Mouse (Mus musculus): ENCODE data around the gene Iqcn.

Gene Iqcn

DNA sequence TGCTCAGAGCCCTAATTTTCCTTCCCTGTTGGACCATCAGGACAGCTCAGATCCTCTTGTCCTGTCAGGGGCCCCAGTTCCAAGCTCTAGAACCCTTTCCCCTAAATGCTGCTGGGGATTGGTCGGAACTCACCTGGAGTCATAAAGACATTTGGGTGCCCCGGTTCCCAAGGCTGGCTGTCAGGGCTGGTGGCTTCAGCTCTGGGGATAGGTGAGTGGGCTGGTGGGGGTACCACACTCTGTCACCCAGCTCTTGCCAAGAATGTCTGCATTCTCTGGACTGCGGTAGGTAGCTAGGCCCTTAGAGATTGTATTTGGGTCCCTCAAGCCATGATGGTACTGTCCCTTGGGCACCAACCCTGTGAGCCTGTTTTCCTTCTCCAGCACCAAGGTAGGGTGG lies at the start of gene Iqcn:
Gene Iqcn, plus strand, starts transcription at position 171 of the 400 bp plus-strand sequence.
- no peak for DNase-seq (ENCODE audit: low spot score)

DNA sequence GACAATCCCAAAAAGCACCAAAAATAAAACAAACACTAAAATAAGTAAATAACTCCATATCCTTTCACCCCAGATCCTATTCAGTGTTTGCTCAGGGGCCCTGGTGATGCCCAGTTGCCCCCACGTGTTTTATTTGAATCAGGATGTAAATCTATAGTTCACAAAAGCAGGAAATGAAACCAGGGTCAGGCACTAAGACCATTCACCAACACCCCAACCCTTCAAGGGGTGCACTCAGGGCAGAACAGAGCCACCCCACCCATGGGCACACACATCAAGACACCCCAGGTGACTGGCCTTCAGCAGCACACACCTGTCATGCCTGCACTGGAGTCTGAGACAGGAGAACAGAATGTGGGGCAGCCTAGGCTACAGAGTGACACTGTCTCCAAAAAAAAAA lies 49.1 kb upstream of the Iqcn start:
- no peak for DNase-seq (ENCODE audit: low spot score)

DNA sequence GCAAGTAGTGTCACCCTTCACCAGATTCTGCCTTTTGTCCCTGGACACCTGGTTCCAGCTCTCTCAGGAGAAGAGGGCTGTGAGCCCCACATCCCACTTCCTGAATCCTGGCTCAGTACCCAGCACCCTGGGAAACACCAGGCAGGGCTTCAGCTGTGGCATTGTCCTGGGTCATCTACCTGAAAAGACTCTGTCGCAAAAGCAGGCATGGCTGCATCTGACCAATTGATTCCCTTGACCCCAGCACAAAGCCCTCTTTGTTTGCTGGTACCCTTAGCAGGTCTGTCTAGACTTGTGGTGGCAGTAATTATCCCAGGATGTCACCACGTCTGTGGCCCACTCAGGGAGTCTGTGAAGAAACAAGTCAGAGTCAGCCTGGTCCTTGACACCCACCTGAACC lies 47.8 kb upstream of the Iqcn start:
- DNase-seq (ENCODE audit: low spot score) = peak; percentile 69

DNA sequence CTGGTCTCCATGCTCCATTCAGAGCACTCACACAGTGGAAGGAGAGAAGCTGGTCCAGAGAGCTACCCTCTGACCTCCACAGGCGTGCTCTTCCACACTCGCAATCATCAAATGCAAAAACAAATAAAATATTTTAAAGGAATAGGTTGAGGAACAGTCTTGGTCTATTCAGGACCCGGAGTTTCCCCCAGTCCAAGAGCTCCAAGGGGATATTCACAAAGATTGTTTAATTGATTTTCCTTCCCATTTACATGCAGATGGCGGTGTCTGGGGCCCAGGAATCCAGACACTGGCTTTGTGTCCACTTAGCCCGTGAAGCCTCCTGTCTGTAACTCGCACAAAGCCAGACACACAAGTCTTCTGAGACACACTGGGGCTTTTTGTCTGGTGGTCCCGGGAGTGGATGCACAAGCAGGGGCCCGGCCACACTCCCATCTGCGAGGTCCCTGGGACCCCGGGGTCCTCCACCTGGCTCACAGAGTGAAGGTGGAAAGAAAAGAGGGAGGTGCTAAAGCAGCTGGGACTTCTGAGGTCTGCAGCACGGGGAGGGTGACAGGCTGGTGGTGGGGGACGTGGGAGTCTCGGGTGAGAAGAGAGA lies 47.0 kb upstream of the Iqcn start:
- peak; percentile 70 for DNase-seq (ENCODE audit: low spot score)

GRCm38 (mm10) chr8:70657214-70657613 lies 46.0 kb upstream of the Iqcn start:
- DNase-seq (ENCODE audit: low spot score) = no peak

- no peak for DNase-seq (ENCODE audit: low spot score)
Measured at GRCm38 (mm10) chr8:70657739-70658138, 45.5 kb upstream of the Iqcn start.

DNA sequence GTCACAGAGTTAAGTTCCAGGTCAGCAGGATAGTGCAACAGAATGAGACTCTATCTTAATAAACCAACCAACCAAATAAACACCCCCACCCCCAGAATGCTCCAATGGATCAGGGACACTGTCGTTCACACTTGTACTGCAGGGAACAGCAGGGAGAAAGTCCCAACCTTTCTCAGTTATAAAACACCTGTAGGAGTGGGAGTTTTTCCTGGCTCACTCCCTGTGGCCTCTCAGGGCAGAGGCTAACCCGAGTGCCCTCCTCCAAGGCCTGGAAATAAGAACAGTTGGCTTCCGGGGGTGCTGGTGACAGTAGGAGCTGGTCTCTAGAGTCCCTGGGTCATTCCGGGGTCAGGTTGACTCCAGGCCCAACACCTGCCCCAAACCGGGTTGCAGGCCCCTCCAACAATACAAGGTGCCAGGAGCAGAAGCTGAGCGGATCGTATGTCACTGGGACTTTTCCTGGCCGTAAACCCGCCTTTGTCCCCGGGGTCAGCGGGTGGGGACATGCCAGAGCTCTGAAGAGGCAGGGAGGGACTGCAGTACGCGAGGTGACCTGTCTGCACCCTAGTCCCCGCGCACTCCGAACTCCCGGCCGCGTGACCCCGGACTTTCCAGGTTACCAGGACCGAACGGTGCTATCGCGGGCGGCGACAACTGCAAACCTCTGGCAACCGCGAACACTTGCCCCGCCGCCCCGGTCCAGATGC lies 44.2 kb upstream of the Iqcn start:
- DNase-seq (ENCODE audit: low spot score) = no peak

DNA sequence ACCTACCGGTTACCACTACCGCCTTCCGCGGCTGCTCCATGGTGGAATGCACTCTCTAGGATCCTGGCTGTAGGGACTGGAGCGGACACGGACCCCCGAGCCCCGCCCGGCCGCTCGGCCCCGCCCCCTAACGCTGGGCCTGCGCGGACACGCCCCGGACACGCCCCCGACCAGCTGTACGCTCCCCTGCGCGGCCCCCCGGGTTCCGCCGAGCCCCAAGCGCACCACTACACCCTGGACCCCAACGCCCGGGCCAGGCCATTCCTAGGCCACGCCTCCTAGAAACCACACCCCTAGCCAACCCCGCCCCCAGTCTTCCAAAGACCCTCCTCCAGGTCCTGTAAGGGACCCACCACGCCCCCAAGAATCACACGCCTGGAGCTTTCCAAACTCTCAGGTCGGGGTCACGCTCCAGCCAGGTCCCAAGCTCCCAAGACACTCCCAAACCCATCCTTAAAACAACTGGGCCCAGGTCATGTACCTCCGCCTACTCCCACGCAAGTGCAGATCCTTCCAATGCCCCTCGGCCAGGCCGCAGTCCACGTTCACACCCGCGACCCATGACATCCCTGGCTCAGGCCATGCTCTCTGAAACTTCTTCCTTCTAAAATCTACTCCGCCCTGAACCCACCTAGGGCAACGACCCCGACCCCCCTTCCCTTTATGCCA lies 43.5 kb upstream of the Iqcn start:
- DNase-seq (ENCODE audit: low spot score) = peak; percentile 98

GRCm38 (mm10) chr8:70660273-70660725 lies 43.0 kb upstream of the Iqcn start, which contains the start of gene Pgpep1:
Gene Pgpep1, minus strand, starts transcription at chr8:70660388.
- peak; percentile 70 for DNase-seq (ENCODE audit: low spot score)

DNA sequence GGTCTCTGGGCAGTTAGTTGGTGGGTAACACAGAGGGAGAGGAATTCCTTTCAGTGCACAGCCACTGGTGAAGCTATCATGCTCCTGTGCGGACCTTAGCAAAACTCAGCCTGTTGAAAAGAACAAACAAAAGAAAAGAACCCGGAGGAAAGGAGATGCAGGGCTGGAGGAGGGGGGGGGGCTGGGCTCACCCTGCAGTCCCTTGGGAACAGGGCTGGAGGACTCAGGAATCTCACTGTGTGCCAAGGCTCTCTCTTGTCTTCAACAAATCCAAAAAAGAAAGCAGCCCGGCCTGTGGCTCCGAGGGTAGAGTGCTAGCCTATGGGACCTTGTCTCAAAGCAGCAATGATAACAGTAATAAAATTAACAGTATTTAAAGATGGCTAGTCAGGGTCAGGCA lies 39.6 kb upstream of the Iqcn start:
- DNase-seq (ENCODE audit: low spot score) = no peak

- DNase-seq (ENCODE audit: low spot score) = no peak
Measured at GRCm38 (mm10) chr8:70664631-70665030, 38.6 kb upstream of the Iqcn start.

GRCm38 (mm10) chr8:70665599-70665998 lies 37.7 kb upstream of the Iqcn start:
- DNase-seq (ENCODE audit: low spot score) = no peak

GRCm38 (mm10) chr8:70667071-70667470 lies 36.2 kb upstream of the Iqcn start:
- DNase-seq (ENCODE audit: low spot score) = no peak

DNA sequence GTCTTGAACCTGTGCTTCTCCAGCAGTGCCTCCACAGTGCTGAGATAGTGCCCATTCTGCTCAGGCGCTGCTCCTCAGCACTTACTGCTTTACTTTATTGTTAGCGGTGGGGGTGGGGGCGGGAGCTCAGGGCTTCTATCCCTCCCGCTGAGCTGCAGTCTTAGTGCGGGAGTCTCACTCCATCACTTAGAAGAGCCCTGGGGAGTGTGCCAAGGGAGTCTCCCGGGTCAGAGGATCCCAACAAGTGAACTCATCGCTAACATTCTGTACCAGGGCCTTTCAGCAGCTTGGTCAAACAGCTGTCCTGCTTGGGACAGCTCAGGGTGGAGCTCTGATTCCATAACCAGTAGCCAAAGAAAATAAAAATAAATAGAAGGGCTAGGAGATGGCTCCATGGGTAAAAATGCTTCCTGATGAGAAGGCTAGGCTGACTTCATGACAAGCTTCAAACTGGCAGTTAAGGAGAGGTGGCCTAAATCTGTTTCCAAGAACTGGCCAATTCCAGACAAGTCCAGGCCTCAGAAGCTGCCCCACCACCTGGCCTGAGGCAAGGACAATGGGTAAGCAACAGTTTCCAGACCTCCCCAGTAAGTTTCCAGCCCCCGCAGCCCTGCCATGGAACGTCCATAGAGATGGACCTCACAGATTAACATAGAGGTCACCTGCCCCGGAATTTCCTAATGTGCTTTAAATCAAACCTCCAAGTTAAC lies 31.5 kb upstream of the Iqcn start:
- DNase-seq (ENCODE audit: low spot score) = no peak

- peak; percentile 43 for DNase-seq (ENCODE audit: low spot score)
Measured at GRCm38 (mm10) chr8:70672325-70673078, 30.8 kb upstream of the Iqcn start.

DNA sequence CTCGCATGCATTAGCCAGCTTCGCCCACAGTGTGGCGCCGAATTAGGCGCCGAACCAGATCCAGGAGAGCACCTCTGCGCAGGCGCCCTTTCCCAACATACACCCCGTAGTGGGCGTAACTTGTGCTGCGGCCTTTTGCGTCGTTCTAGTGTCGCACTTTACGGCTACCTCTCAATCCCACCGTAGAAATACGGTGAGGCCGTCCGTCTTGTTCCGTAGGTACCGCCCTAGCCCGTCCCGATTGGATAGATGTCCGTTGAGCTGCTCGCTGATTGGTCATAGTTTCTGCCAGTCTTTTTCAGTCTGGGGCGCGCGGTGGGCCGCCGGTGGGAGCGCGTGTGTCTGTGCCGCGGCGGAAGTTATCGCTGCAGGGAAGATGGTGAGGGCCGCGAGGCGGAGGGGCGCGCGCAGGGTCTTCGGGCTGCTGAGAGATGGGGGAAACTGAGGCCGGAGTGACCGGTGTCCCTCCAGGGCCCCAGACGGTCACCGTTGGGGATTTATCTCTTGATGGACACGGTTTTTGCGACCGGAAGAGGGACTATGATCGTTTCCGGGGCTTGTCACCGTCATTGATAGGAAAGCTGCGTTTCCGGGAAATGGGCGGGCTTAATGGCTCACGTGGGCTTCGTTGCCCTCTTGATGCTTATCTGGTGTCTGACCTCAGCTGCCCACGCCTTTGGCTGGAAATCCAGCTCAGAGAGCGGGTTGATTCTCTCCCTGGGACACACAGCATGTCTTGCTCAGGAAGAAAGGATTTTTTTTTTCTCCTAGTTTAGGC lies 30.0 kb upstream of the Iqcn start, which contains the start of gene Lsm4:
Gene Lsm4, plus strand, starts transcription at position 170 of the 778 bp plus-strand sequence.
- DNase-seq (ENCODE audit: low spot score) = peak; percentile 100

- no peak for DNase-seq (ENCODE audit: low spot score)
Measured at GRCm38 (mm10) chr8:70674109-70674508, 29.1 kb upstream of the Iqcn start.

DNA sequence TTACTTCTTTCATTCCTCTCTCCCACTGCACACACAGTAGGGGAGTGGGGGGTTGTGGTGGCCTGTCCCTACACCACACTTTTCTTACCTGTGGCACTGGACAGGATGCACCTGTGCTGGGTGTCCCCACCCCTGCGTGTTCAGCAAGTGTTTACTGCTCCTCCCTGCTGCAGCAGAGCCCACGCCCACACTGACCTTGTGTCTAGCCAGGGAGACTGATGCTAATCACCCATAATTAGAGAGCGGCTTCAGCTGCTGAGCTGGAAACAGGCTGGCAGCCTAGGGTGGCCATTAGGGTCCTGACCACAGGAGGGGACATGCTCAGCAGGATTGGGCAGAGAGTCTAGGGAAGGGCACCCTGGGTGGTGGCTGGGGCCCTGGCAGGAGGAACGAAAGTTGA lies 28.5 kb upstream of the Iqcn start:
- no peak for DNase-seq (ENCODE audit: low spot score)

DNA sequence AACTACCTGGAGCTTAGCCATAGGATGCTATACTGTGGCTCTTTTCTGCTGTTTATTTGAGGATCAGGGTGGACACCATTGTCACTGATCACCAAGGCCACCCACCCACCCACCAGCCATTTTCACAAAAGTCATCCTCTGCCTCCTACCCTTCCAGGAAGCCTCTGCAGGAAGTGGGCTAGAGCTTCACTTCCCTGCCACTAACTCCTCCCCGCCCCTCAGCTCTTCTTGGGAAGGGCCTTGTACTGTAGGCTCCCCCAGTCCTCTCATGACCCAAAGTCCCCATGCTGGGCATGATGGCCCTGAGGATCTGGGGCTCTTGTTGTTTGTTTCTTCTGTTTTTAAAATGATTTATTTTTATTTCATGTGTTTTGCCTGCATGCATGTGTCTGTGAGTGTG lies 27.9 kb upstream of the Iqcn start:
- no peak for DNase-seq (ENCODE audit: low spot score)

- DNase-seq (ENCODE audit: low spot score) = no peak
Measured at GRCm38 (mm10) chr8:70677451-70678080, 25.7 kb upstream of the Iqcn start.

All from embryo, embryonic 10.5 days (tissue).